In genomic region chr5:31489116-31489769, GRCm38 (mm10) we compare ENCODE assay signal across 27 mouse cellular contexts. TPM values are rescaled to one million over a fixed set of nuclear protein-coding genes. Genes with fewer than 3 reads are reported as not detected.
"Had no signal": no experiment of that assay in that cellular context is flagged by ENCODE, and none has a peak within 500 bp of the region (broad histone marks: within the 10 kb centered on the region; RNA-seq: fewer than 3 reads in every experiment).

No protein-coding gene starts in this region.

- ATAC-seq: liver, postnatal 0 days; lung, postnatal 0 days; midbrain, embryonic 13.5 days; midbrain, embryonic 16.5 days had no signal

- H3K4me2 ChIP-seq: limb, embryonic 12.5 days; limb, embryonic 15.5 days; liver, embryonic 11.5 days; lung, embryonic 14.5 days; midbrain, embryonic 13.5 days; neural tube, embryonic 13.5 days had no signal

- H3K27ac ChIP-seq: kidney, postnatal 0 days; limb, embryonic 12.5 days; limb, embryonic 15.5 days; liver, embryonic 14.5 days; midbrain, embryonic 10.5 days; midbrain, embryonic 13.5 days; neural tube, embryonic 13.5 days; stomach, postnatal 0 days had no signal

- DNase-seq: kidney, adult 8-10 months; kidney, postnatal 25 days; layer of hippocampus, postnatal 36 days; left cerebral cortex, postnatal 4 days; liver, postnatal 0 days; lung, embryonic 14.5 days; lung, postnatal 36 days; thymus, adult 2 months; thymus, postnatal 14 days; thymus, postnatal 4 days had no signal

- H3K27me3 ChIP-seq: limb, embryonic 12.5 days; limb, embryonic 15.5 days; midbrain, embryonic 13.5 days; neural tube, embryonic 13.5 days had no signal

- H3K4me1 ChIP-seq: limb, embryonic 12.5 days; limb, embryonic 15.5 days had no signal

- H3K4me3 ChIP-seq: limb, embryonic 12.5 days; limb, embryonic 15.5 days; megakaryocyte, embryonic 14.5 days; midbrain, embryonic 10.5 days; midbrain, embryonic 13.5 days; myocyte; neural tube, embryonic 13.5 days had no signal

- H3K9ac ChIP-seq: limb, embryonic 12.5 days; limb, embryonic 15.5 days; liver, embryonic 14.5 days; liver, postnatal 0 days; lung, embryonic 14.5 days; midbrain, embryonic 13.5 days; neural tube, embryonic 13.5 days had no signal

- H3K9me3 ChIP-seq: limb, embryonic 12.5 days; limb, embryonic 15.5 days; midbrain, embryonic 10.5 days; midbrain, embryonic 13.5 days; neural tube, embryonic 13.5 days had no signal

RNA-seq across cellular contexts. Expression of gene 4930548H24Rik, which starts 3.7 kb away (rescaled TPM):
- total RNA-seq: left cerebral cortex, postnatal 14 days had no signal
- polyA plus RNA-seq: kidney, postnatal 0 days; large intestine, adult 2 months; limb, embryonic 12.5 days; limb, embryonic 15.5 days; liver, embryonic 11.5 days; liver, postnatal 0 days; lung, postnatal 0 days; midbrain, embryonic 10.5 days; midbrain, embryonic 16.5 days; myocyte; neural tube, embryonic 13.5 days; spleen, adult 2 months; stomach, embryonic 14.5 days; stomach, postnatal 0 days had no signal
